Mouse (Mus musculus) kidney, embryonic 15.5 days (tissue): ENCODE measurements at regions not wholly inside any gene's neighbourhood (a gene's known extent, or its start where the extent isn't known, plus 50 kb on each side); places are given as distances from the start of the nearest gene placed in this dataset.

Source experiments
- ATAC-seq: fragments of 200-750 bp; cut with Nextera tagmentation; replicated peaks from 2 replicates; pipeline ENCODE4 v1.8.0; 2017; ENCODE audit warnings: moderate TSS enrichment; ENCODE audit not compliant: low FRiP score
- H3K27ac ChIP-seq: fragments of 300-500 bp; sonication (generic); 2 replicates; pipeline ENCODE4 v1.5.1; 2015; ENCODE audit warnings: mild to moderate bottlenecking, inconsistent platforms
- H3K27me3 ChIP-seq: fragments of 300-500 bp; sonication (generic); 2 replicates; pipeline ENCODE4 v1.6.1; 2015; ENCODE audit warnings: inconsistent platforms
- H3K36me3 ChIP-seq: fragments of 300-500 bp; sonication (generic); 2 replicates; pipeline ENCODE4 v1.6.1; 2015; ENCODE audit warnings: inconsistent platforms
- H3K4me1 ChIP-seq: fragments of 300-500 bp; sonication (generic); 2 replicates; pipeline ENCODE4 v1.6.1; 2015; ENCODE audit warnings: inconsistent platforms
- H3K4me2 ChIP-seq: fragments of 300-500 bp; sonication (generic); 2 replicates; pipeline ENCODE4 v1.6.1; 2015; ENCODE audit warnings: moderate library complexity, mild to moderate bottlenecking, inconsistent platforms
- H3K4me3 ChIP-seq: fragments of 300-500 bp; sonication (generic); replicated peaks from 2 replicates; pipeline ENCODE4 v1.5.1; 2015; ENCODE audit warnings: mild to moderate bottlenecking, inconsistent platforms
- H3K9ac ChIP-seq: fragments of 300-500 bp; sonication (generic); 2 replicates; pipeline ENCODE4 v1.6.1; 2015; ENCODE audit warnings: mild to moderate bottlenecking, inconsistent platforms
- H3K9me3 ChIP-seq: fragments of 300-500 bp; sonication (generic); replicated peaks from 2 replicates; pipeline ENCODE4 v1.6.1; 2016; ENCODE audit warnings: inconsistent platforms
- WGBS: fragments of 180-500 bp; shearing (Covaris S2); methylation state at CpG from one replicate; pipeline ENCODE4 v1.1.7; 2015; ENCODE audit warnings: mixed read lengths; 5-methylcytosine and 5-hydroxymethylcytosine counted together

GRCm38 (mm10) chr2:139325501-139325900 is 168.2 kb upstream of the Sptlc3 start:
- no peaks in the 10 kb centered on the region for H3K9me3 ChIP-seq
- H3K4me2 ChIP-seq, result no peak overlapping the region
- H3K27me3 ChIP-seq, result no peaks in the 10 kb centered on the region
- H3K27ac ChIP-seq, result no peak overlapping the region
- no peak overlapping the region for H3K4me3 ChIP-seq
- ATAC-seq, result no peak
- H3K4me1 ChIP-seq, result no peaks in the 10 kb centered on the region
- H3K9ac ChIP-seq, result no peak overlapping the region
- WGBS, result 89% methylated on average over 3 of the region's 3 CpGs
- H3K36me3 ChIP-seq, result no peaks in the 10 kb centered on the region

GRCm38 (mm10) chr2:139334681-139335080 is 159.0 kb upstream of the Sptlc3 start:
- H3K36me3 ChIP-seq, result no peaks in the 10 kb centered on the region
- 53% methylated on average over 1 of the region's 1 CpGs for WGBS
- no peaks in the 10 kb centered on the region for H3K9me3 ChIP-seq
- peaks cover 7% of the 10 kb centered on the region; the same call in 1 of the 2 replicates for H3K4me1 ChIP-seq
- 0 out of 2 replicates have a peak, but pooled peaks have one; percentile 22 for ATAC-seq
- H3K9ac ChIP-seq, result no peak overlapping the region
- no peaks in the 10 kb centered on the region for H3K27me3 ChIP-seq
- H3K27ac ChIP-seq, result 0 out of 2 replicates have a peak overlapping the region, but pooled peaks have one; percentile 27
- no peak overlapping the region for H3K4me3 ChIP-seq
- no peak overlapping the region for H3K4me2 ChIP-seq

DNA sequence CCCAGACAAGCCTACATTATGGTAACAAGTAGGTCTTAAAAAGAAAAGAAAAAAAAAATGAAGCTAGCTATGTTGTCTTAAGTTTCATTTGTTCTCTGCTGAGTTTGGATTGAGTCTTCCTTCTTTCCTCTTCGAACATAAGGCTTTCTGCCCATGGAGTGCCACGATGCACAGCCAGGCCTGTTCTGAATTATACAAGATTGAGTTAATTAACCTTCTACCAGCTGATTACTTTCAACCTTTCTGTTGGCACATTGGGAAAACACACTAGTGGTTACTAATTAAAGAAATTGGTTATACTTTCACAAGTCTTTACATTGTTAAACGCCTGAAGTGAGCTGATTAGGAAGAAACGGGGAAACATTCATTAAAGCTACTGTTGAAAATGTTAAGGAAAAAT is 155.5 kb upstream of the Sptlc3 start:
- 70% methylated on average over 4 of the region's 4 CpGs for WGBS
- Histone ChIP-seq H3K9me3 (no peaks in the 10 kb centered on the region), H3K9ac (no peak overlapping the region), H3K27me3 (no peaks in the 10 kb centered on the region), H3K4me3 (no peak overlapping the region), H3K4me1 (peaks cover 7% of the 10 kb centered on the region; the same call in 1 of the 2 replicates), H3K27ac (no peak overlapping the region), H3K36me3 (no peaks in the 10 kb centered on the region), H3K4me2 (no peak overlapping the region)
- peak; percentile 54; the same call in 1 of the 2 replicates for ATAC-seq

DNA sequence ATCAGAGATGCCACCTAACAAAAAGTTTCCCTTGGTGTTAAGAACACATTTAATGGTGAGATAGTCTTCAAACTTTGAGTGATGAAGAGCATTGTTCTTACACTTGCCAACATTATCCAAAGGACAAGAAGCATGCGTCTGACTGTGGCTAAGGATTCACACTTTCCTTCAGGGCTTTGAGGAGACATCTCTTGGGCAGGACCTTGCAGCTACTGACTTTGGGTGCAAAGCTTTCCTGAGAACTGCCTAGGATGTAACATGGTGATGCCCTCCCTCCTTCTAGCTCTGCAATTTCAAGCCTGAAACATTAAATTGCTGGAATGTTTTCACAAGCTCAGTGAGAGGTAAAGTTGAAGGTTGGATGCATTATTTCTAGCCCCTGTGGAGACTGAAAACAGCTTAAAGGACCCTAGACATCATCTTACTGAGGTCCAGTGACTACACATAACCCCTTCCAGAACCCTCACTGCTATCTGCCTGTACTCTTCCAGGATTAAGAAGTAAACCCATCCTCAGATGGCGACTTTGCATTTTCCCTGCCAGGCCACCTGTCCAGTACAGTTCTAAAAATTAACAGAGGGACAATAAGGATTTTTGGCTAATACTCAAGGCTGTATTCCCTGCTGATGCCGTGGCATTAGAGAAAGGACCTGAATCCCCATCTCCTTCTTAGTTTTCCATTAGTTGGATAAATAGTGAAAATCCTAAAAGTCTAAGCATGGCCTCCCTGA is 137.3 kb upstream of the Sptlc3 start:
- H3K27ac ChIP-seq, result no peak overlapping the region
- no peak overlapping the region for H3K4me3 ChIP-seq
- no peaks in the 10 kb centered on the region for H3K4me1 ChIP-seq
- no peak for ATAC-seq
- H3K36me3 ChIP-seq, result no peaks in the 10 kb centered on the region
- H3K9me3 ChIP-seq, result no peaks in the 10 kb centered on the region
- 88% methylated on average over 3 of the region's 3 CpGs for WGBS
- H3K9ac ChIP-seq, result no peak overlapping the region
- H3K4me2 ChIP-seq, result no peak overlapping the region
- no peaks in the 10 kb centered on the region for H3K27me3 ChIP-seq

- Histone ChIP-seq H3K9me3 (no peaks in the 10 kb centered on the region), H3K27me3 (no peaks in the 10 kb centered on the region), H3K9ac (no peak overlapping the region), H3K4me1 (no peaks in the 10 kb centered on the region), H3K4me2 (no peak overlapping the region), H3K4me3 (no peak overlapping the region), H3K36me3 (no peaks in the 10 kb centered on the region), H3K27ac (no peak overlapping the region)
- ATAC-seq, result no peak
- WGBS, result 67% methylated on average over 1 of the region's 1 CpGs
Observed at GRCm38 (mm10) chr2:139362245-139362847, 131.4 kb upstream of the Sptlc3 start.

GRCm38 (mm10) chr2:139370070-139370469 is 123.6 kb upstream of the Sptlc3 start:
- H3K9ac ChIP-seq, result no peak overlapping the region
- 25% methylated on average over 1 of the region's 1 CpGs for WGBS
- no peak for ATAC-seq
- no peaks in the 10 kb centered on the region for H3K4me1 ChIP-seq
- no peak overlapping the region for H3K4me3 ChIP-seq
- no peaks in the 10 kb centered on the region for H3K9me3 ChIP-seq
- H3K27me3 ChIP-seq, result no peaks in the 10 kb centered on the region
- no peak overlapping the region for H3K4me2 ChIP-seq
- H3K27ac ChIP-seq, result no peak overlapping the region
- no peaks in the 10 kb centered on the region for H3K36me3 ChIP-seq

DNA sequence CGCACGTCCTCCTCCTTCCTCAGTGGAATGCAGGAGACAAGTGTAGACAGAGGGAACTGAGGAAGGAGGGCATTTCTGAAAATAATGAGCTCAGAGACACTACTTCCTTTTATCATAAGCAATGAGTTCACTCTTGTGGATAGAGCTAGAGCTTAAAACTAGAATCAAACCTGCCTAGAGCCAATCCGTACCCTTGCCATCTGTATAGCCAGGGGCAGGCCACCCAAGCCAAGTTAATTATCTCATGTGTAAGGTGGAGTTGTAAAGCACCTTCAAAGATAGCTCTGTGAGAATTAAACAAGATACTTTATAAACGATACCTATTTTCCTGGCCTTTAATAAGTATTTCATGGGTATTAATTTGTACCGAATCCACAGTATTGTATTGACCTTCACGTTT is 113.4 kb upstream of the Sptlc3 start:
- no peaks in the 10 kb centered on the region for H3K4me1 ChIP-seq
- no peaks in the 10 kb centered on the region for H3K9me3 ChIP-seq
- H3K36me3 ChIP-seq, result no peaks in the 10 kb centered on the region
- no peak overlapping the region for H3K4me2 ChIP-seq
- 85% methylated on average over 6 of the region's 6 CpGs for WGBS
- no peak for ATAC-seq
- no peak overlapping the region for H3K9ac ChIP-seq
- no peaks in the 10 kb centered on the region for H3K27me3 ChIP-seq
- H3K4me3 ChIP-seq, result no peak overlapping the region
- H3K27ac ChIP-seq, result no peak overlapping the region

DNA sequence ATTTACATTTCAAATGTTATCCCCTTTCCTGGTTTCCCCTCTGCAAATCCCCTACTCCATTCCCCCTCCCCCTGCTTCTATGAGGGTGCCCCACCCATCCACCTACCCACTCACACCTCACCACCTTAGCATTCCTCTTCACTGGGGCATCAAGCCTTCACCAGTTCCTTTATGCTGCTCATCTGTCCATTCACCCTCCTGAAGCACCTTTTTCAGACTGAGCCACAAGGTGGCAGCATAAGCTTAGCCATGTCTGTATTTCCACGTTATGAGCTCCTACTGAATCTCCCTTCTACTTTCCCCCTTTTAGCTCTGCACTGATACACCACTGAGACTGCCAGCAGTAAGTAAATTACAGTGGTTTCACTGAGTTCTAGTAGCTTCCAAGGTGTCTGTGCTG is 112.1 kb upstream of the Sptlc3 start:
- 0% methylated on average over 1 of the region's 1 CpGs for WGBS
- no peaks in the 10 kb centered on the region for H3K9me3 ChIP-seq
- no peaks in the 10 kb centered on the region for H3K4me1 ChIP-seq
- H3K9ac ChIP-seq, result no peak overlapping the region
- H3K36me3 ChIP-seq, result no peaks in the 10 kb centered on the region
- no peaks in the 10 kb centered on the region for H3K27me3 ChIP-seq
- H3K4me3 ChIP-seq, result no peak overlapping the region
- no peak overlapping the region for H3K27ac ChIP-seq
- H3K4me2 ChIP-seq, result no peak overlapping the region
- ATAC-seq, result peak; percentile 80

DNA sequence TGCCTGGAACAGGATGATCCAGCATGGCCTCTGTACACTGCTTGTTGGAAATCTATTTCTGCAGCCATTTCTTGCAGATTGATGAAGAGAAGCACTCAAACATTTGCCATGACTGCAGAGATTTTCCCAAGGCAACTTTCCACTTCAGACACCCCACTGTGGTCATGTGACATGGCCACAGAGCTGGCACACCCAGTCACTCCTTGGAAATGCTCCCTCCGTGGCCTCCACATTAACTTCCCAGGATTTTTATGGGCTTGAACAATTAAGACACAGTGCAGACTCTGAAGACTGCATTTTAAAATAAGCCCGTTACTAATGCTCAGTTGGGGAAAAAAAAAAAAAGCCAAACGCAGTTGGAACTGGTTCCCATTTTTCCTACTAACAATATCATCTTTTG is 80.2 kb upstream of the Sptlc3 start:
- no peak for ATAC-seq
- WGBS, result 59% methylated on average over 3 of the region's 3 CpGs

DNA sequence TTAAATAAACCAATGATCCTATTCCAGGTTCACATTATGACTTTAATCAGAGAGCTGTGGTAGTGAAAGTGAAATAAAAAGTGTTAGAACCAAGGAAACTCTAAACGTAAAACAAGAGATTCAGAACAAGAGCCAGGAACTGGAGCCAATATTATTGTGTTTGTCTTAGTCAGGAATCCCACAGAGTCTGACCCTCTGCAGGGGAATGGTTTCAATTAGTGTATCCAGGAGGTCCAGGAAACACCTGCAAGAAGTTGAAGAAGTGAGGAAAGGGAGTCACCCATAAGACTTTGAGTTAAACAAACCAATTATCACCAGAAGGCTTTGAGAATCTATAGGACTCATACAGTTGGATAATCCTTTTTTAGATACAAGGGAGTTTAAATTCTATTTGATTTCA is 76.2 kb upstream of the Sptlc3 start:
- WGBS, result 30% methylated on average over 1 of the region's 1 CpGs
- no peaks in the 10 kb centered on the region for H3K27me3 ChIP-seq
- H3K9ac ChIP-seq, result no peak overlapping the region
- no peak for ATAC-seq
- H3K4me3 ChIP-seq, result no peak overlapping the region
- H3K4me2 ChIP-seq, result no peak overlapping the region
- no peaks in the 10 kb centered on the region for H3K9me3 ChIP-seq
- H3K4me1 ChIP-seq, result no peaks in the 10 kb centered on the region
- no peak overlapping the region for H3K27ac ChIP-seq
- no peaks in the 10 kb centered on the region for H3K36me3 ChIP-seq

More for the DNA sequence above, 80.2 kb upstream of the Sptlc3 start:
- H3K4me1 ChIP-seq, result no peaks in the 10 kb centered on the region
- H3K9me3 ChIP-seq, result no peaks in the 10 kb centered on the region
- H3K27me3 ChIP-seq, result no peaks in the 10 kb centered on the region
- H3K9ac ChIP-seq, result no peak overlapping the region
- no peak overlapping the region for H3K27ac ChIP-seq
- H3K36me3 ChIP-seq, result no peaks in the 10 kb centered on the region
- no peak overlapping the region for H3K4me2 ChIP-seq
- no peak overlapping the region for H3K4me3 ChIP-seq

DNA sequence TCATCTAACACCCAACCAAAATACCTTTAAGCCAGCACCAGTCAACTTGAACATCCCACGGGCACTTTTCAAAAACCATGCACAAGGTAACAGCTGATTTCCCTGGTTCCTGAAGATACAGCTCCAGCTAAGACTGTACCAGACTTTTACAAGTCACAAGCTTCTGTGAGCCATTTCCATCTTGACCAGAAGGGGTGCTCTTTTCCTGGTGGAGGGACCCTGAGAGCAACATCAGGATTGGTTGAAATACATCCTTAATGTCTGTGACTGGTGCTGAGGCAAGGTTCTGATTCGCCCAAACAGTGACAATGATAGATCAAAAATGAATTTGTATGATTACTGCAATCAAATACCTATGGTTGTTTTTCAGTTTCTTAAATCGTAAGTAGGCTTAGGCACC is 71.0 kb upstream of the Sptlc3 start:
- WGBS, result 81% methylated on average over 3 of the region's 3 CpGs
- no peak for ATAC-seq
- Histone ChIP-seq H3K4me3 (no peak overlapping the region), H3K36me3 (no peaks in the 10 kb centered on the region), H3K4me1 (no peaks in the 10 kb centered on the region), H3K9ac (no peak overlapping the region), H3K4me2 (no peak overlapping the region), H3K27me3 (no peaks in the 10 kb centered on the region), H3K27ac (no peak overlapping the region), H3K9me3 (no peaks in the 10 kb centered on the region)

- Histone ChIP-seq H3K36me3 (no peaks in the 10 kb centered on the region), H3K27ac (no peak overlapping the region), H3K9ac (no peak overlapping the region), H3K4me1 (no peaks in the 10 kb centered on the region), H3K27me3 (no peaks in the 10 kb centered on the region), H3K4me3 (no peak overlapping the region), H3K9me3 (no peaks in the 10 kb centered on the region), H3K4me2 (no peak overlapping the region)
- WGBS, result 79% methylated on average over 2 of the region's 2 CpGs
- no peak for ATAC-seq
Observed at GRCm38 (mm10) chr2:139423413-139423812, 70.3 kb upstream of the Sptlc3 start.
